Mouse (Mus musculus): ENCODE results near the gene Rcan2. TPM values are rescaled to one million over a fixed set of nuclear protein-coding genes. Genes with fewer than 3 reads are reported as not detected.

The Rcan2 gene
- polyA plus RNA-seq (2017; shearing (Covaris generic)): not detected

DNA sequence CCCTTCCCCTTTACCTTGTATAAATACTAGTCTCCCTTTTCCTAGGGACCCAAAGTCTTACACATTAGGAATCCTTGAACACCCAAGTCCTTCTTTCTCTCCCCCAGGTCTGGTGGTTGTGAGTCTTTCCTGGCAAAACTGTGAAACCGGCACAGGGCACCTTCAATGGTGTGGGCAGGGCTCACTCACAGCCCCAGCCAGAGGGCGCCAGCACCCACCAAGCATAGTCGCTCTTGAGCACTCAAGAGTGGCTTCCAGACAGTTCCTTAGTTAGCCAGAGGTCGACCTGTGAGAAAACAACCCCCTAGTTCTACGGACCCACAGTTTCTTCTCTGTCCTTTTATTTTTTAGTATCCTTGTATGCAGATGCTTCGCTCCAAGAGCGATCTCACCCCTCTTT, at the start of gene Rcan2:
TSS of gene Rcan2 (plus strand) at position 275 of the 400 bp plus-strand sequence.

DNA sequence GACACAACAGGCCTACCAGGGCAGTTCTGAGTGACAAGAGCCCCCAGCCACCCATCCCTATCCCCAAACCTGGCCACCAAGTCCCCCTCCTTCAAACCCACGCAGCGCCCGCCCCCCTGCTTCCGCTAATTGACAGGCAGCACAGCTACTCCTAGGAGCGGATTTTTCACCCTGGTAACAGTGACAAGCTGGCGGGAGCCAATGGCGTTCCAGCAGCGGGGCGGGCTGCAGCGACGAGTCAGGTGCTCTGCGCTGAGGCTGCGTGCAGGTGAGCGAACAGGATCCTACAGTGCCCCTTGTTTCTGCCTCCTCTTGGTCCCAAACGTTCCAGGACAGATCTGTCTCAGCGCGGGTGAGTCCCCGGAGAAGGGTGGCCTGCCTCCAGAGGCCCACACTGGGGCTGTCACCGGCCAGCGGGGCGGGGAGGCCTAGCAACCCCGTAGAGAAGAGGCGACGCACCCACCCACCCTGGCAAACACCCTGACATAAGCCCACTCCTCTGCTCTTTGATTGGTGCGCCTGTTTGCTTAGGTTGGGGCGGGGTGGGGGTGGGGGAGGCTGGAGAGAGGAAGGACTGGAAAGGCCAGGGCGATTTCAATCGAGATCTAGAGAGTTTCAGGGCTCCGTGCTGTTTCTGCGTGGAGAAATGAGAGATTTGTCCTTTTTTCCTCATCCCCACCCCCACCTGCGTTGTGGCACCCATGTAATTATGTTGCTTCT, 277.6 kb downstream of the Rcan2 start, which contains the start of gene Enpp5:
TSS of gene Enpp5 (plus strand) at position 183 of the 720 bp plus-strand sequence.

Other genes with a start within 250 kb of the Rcan2 start
- gene Pla2g7, start 233.3 kb upstream of the Rcan2 start, polyA plus RNA-seq (2017; shearing (Covaris generic)): 2.4 TPM
- not detected for gene Tdrd6, start 171.1 kb upstream of the Rcan2 start, polyA plus RNA-seq (2017; shearing (Covaris generic))
- 15.0 TPM for gene Slc25a27, start 134.1 kb upstream of the Rcan2 start, polyA plus RNA-seq (2017; shearing (Covaris generic))
- 1.3 TPM for gene Cyp39a1, start 133.9 kb upstream of the Rcan2 start, polyA plus RNA-seq (2017; shearing (Covaris generic))